Mouse (Mus musculus): ENCODE results near the gene Tpsg1.

DNA sequence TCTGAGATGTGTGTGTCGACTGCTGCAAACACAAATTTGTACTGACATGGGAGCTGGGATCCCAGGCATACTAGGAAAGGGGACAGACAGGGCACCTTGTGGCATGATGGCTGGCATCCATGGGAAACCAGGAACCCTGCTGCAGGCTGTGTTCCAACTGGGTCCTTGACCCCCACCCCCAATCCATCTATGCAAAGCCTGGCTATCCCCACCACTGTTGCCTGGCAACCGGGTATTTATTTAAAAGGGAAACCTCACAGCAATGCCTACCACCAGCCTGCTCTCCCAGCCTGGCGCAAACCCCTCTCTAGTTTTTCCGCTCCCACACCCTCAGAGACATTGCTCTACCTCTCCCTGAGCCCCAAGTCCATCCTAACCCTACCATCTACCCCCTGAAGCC is 38.3 kb downstream of the Tpsg1 start:
- TF ChIP-seq POLR2A (IDR thresholded peaks at IDR 0.05; ENCODE audit: insufficient read depth, low read length) (no peak), EP300 (IDR thresholded peaks at IDR 0.05; ENCODE audit: insufficient read depth, low read depth, low read length) (no peak)

All from ES-Bruce4 (cell line).